Mouse (Mus musculus) C2C12 (cell line): ENCODE data around the gene Oasl2.

ENCODE experiments used
- CEBPB ChIP-seq: IDR thresholded peaks from one replicate; pipeline ENCODE4 v1.6.1; 2011; ENCODE audit warnings: low read depth, mild to moderate bottlenecking, control low read depth, moderate library complexity
- CTCF ChIP-seq: IDR thresholded peaks from one replicate; pipeline ENCODE4 v1.5.1; 2011; ENCODE audit not compliant: control insufficient read depth, insufficient read depth, insufficient read length
- MAX ChIP-seq: IDR thresholded peaks from one replicate; pipeline ENCODE4 v1.6.1; 2011; ENCODE audit warnings: mild to moderate bottlenecking, control low read depth
- MYOD1 ChIP-seq: IDR thresholded peaks from one replicate; pipeline ENCODE4 v1.6.1; 2011; ENCODE audit warnings: low read depth; ENCODE audit not compliant: control insufficient read depth, insufficient read length
- USF1 ChIP-seq: IDR thresholded peaks from one replicate; pipeline ENCODE4 v1.6.1; 2011; ENCODE audit warnings: low read depth, mild to moderate bottlenecking, control low read depth, moderate library complexity

DNA sequence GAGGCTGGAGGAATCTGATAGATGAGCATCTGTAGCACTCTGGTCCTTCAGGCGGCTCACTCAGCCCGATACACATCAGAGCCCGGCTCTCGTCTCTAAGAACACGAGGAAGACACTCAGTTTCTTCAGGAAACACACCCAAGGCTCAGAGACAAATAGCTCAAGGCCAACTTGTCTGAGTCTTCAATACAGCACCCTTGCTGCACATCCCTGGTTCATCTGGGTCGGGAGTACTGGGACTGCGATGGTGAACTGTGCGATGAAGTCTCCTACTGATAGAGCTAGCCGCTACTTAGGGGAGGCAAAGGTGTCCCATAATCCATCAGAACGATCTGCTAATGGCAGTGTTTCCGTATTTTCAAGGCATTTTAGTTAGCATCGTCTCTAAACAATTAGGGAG, 38.2 kb upstream of the Oasl2 start, which contains the start of gene Gm9936:
- TF ChIP-seq CTCF = no peak
- TF ChIP-seq MYOD1 = no peak
- no peak for TF ChIP-seq USF1
- TF ChIP-seq MAX = no peak
- TF ChIP-seq CEBPB = no peak
